Mouse (Mus musculus): ENCODE measurements around the gene Dthd1.

- TF ChIP-seq ZC3H11A (IDR thresholded peaks at IDR 0.05; ENCODE audit: borderline replicate concordance, low read depth, low read length), result no peak
- no peak for TF ChIP-seq ZNF384 (IDR thresholded peaks at IDR 0.05; ENCODE audit: low read depth, low read length)
- no peak for TF ChIP-seq HCFC1 (IDR thresholded peaks at IDR 0.05; ENCODE audit: borderline replicate concordance, insufficient read depth, low read length)
- TF ChIP-seq CHD2 (IDR thresholded peaks at IDR 0.05; ENCODE audit: low read depth, low read length), result no peak
- no peak for TF ChIP-seq MAFK (IDR thresholded peaks at IDR 0.05; ENCODE audit: insufficient read depth, low read depth, low read length)
These were observed 53.4 kb downstream of the Dthd1 start for GRCm38 (mm10) chr5:62867003-62867402.
